Mouse (Mus musculus) forebrain, embryonic 15.5 days (tissue): ENCODE results near the gene Ccdc85b. TPM values are rescaled to one million over a fixed set of nuclear protein-coding genes. Genes with fewer than 3 reads are reported as not detected.
A peak's percentile ranks its signal among the peaks of the same experiment; 100 is the strongest.

Experiments used
- ATAC-seq: fragments of 200-750 bp; cut with Nextera tagmentation; replicated peaks from 2 replicates; pipeline ENCODE4 v1.8.0; 2017; ENCODE audit warnings: mild to moderate bottlenecking, moderate TSS enrichment, moderate library complexity
- H3K27ac ChIP-seq: fragments of 300-500 bp; sonication (generic); replicated peaks from 2 replicates; pipeline ENCODE4 v1.5.1; 2015; ENCODE audit warnings: mild to moderate bottlenecking, inconsistent platforms
- H3K27me3 ChIP-seq: fragments of 300-500 bp; sonication (generic); 2 replicates; pipeline ENCODE4 v1.6.1; 2015; ENCODE audit warnings: inconsistent platforms
- H3K36me3 ChIP-seq: fragments of 300-500 bp; sonication (generic); 2 replicates; pipeline ENCODE4 v1.6.1; 2015; ENCODE audit warnings: mild to moderate bottlenecking, inconsistent platforms
- H3K4me1 ChIP-seq: fragments of 300-500 bp; sonication (generic); 2 replicates; pipeline ENCODE4 v1.6.1; 2015; ENCODE audit warnings: inconsistent platforms
- H3K4me2 ChIP-seq: fragments of 300-500 bp; sonication (generic); replicated peaks from 2 replicates; pipeline ENCODE4 v1.6.1; 2015; ENCODE audit warnings: mild to moderate bottlenecking, inconsistent platforms
- H3K4me3 ChIP-seq: fragments of 300-500 bp; sonication (generic); 2 replicates; pipeline ENCODE4 v1.5.1; 2015; ENCODE audit warnings: mild to moderate bottlenecking, inconsistent platforms
- H3K9ac ChIP-seq: fragments of 300-500 bp; sonication (generic); replicated peaks from 2 replicates; pipeline ENCODE4 v1.6.1; 2015; ENCODE audit warnings: mild to moderate bottlenecking, inconsistent platforms
- H3K9me3 ChIP-seq: fragments of 300-500 bp; sonication (generic); 2 replicates; pipeline ENCODE4 v1.6.1; 2016; ENCODE audit warnings: inconsistent platforms
- WGBS: fragments of 180-500 bp; shearing (Covaris S2); methylation state at CpG from one replicate; pipeline ENCODE4 v1.1.7; 2015; ENCODE audit warnings: mixed read lengths; 5-methylcytosine and 5-hydroxymethylcytosine counted together
- polyA plus RNA-seq: library from polyadenylated mRNA; unstranded; fragments of >200 nt; fragmentation: Nextera tagmentation; extraction: Ambion mirVana; gene quantifications from 2 replicates; pipeline ENCODE4 v1.2.1, GENCODE M21; 2015

Ccdc85b gene
- polyA plus RNA-seq, 1 experiment from 2014 or later = 10.7 TPM

DNA sequence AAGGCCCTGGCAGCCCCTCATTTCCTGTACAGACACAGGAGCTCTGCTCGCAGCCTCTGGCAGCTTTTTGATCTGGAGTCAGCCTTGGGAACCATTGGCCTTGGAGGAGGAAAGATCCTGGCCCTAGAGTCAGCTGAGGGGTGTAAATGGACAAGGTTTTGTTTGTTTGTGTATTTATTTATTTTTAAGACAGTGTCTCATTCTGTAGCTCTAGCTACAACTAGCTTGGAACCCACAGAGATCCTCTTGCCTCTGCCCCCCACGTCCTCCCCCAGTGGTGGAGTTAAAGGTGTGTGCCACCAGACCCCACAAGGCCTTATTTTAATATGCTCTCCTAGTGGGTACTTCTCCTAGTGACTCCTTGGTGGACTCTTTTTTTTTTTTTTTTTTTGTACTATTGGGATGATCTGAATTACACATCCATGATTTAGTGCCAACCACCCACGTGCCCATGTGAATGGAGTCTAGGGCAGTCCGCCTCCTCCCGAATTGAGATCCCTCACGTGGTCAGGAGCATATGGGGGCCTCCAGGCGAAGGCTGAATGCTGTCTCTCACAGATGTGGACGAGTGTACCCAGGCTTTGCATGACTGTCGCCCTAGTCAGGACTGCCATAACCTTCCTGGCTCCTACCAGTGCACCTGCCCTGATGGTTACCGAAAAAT is 19.4 kb upstream of the Ccdc85b start:
- Histone ChIP-seq H3K27me3 (no peaks in the 10 kb centered on the region), H3K4me1 (peaks cover 26% of the 10 kb centered on the region), H3K27ac (no peak overlapping the region), H3K4me2 (no peak overlapping the region), H3K36me3 (peaks cover 4% of the 10 kb centered on the region; the same call in 1 of the 2 replicates), H3K9ac (no peak overlapping the region), H3K4me3 (no peak overlapping the region), H3K9me3 (no peaks in the 10 kb centered on the region)
- no peak for ATAC-seq
- 85% methylated on average over 10 of the region's 10 CpGs for WGBS

DNA sequence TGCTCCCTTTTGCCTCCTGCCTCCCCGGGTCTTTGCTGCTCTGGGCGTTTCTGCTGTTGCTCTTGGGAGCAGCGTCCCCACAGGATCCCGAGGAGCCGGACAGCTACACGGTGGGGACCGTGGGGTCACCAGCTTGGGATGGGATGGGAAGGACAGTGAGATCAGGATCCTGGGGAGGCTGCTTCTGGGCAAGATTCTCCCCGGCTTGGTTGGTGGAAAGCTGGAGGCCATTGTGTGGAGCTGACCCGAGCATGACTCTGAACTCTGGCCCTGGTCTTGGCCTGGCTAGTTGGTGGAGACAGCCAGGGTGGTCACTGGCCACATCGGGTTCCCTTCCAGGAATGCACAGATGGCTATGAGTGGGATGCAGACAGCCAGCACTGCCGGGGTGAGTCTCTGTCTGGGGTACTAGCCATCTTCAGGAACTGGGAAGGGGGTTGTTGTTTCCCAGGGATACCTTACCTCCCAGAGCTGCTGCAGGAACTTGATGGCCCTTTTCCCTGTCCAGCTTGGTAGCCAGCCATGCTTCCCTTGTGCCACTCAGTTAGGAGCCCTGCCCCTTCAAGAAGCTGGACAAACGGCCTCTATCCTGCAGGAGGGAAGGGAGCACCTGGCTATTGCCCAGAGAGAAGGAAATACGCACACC is 17.5 kb upstream of the Ccdc85b start:
- peak overlapping the region; percentile 67 for H3K9ac ChIP-seq
- H3K4me3 ChIP-seq = peak overlapping the region; percentile 63
- H3K36me3 ChIP-seq = no peaks in the 10 kb centered on the region
- H3K27me3 ChIP-seq = no peaks in the 10 kb centered on the region
- H3K4me2 ChIP-seq = peak overlapping the region; percentile 94
- H3K27ac ChIP-seq = peak overlapping the region; percentile 54
- ATAC-seq = peak; percentile 45
- 25% methylated on average over 13 of the region's 13 CpGs for WGBS
- peaks cover 26% of the 10 kb centered on the region for H3K4me1 ChIP-seq
- H3K9me3 ChIP-seq = no peaks in the 10 kb centered on the region

DNA sequence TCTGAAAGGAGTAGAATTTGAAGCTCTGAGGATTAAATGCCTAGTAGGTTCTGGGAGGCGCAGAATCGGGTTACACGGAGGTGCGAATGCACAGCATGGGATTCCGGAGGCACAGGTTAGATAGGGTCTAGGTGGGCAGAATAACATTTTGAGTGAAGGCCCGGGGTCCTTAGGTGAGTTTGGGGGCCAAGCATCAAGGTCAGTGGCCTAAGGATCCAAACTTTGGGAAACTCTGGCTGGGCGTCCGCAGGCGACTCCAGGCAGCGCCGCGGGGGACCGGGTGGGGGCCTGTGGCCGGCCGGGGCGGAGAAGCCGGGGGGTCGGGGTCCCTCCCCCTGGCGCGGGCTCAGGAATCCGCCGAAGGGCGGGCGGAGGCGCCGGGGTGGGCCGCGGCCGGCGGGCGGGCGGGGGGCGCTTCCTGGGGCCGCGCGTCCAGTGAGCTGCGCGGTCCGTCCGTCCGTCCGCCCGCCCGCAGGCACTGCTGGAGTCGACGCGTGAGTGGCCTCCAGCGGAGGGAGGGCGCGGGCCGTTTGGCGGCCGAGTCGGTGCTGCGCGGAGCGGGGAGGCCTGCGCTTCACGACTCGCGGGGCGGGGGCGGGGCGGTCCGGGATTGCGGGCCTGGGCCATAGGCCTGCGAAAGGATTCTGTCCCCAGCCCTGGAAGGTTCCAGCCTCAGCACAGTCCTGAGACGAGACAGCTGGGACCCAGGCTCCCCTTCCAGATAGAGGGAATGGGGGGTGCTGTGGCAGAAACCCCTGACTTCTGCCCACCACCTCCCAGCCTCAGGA is 16.8 kb upstream of the Ccdc85b start:
- peaks cover 26% of the 10 kb centered on the region for H3K4me1 ChIP-seq
- no peaks in the 10 kb centered on the region for H3K36me3 ChIP-seq
- peak overlapping the region; percentile 54 for H3K27ac ChIP-seq
- no peaks in the 10 kb centered on the region for H3K27me3 ChIP-seq
- H3K4me2 ChIP-seq = peak overlapping the region; percentile 94
- H3K9ac ChIP-seq = peak overlapping the region; percentile 67
- under 1% methylated on average over 67 of the region's 68 CpGs for WGBS
- H3K9me3 ChIP-seq = no peaks in the 10 kb centered on the region
- H3K4me3 ChIP-seq = peak overlapping the region; percentile 63
- ATAC-seq = peak; percentile 80

DNA sequence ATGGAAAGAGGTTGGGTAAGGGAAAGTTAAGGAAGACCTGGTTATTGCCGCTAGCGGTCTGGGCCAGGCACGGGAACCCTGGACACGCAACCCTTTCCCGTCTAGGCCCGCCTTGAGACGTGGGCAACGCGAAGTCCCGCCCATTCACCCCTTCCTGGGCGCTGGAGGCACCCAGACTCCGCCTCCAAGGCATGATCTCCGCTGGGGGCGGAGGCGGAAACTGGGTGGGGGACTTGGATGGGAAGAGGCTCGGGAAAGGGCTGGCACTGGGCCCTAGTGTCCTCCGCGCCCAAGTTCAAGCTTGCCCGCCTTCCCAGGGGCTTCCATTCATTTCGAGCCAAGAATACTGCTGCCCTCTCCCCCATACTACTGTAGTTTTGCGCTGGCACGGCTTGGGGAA is 16.0 kb upstream of the Ccdc85b start, which contains the start of gene Efemp2:
Gene Efemp2 (plus strand): TSS at position 235 of the 400 bp plus-strand sequence.
- Histone ChIP-seq H3K4me1 (peaks cover 26% of the 10 kb centered on the region), H3K9me3 (no peaks in the 10 kb centered on the region), H3K36me3 (no peaks in the 10 kb centered on the region), H3K4me2 (peak within 1 kb of the TSS; percentile 94), H3K9ac (peak within 1 kb of the TSS; percentile 67), H3K27me3 (no peaks in the 10 kb centered on the region), H3K4me3 (peak within 1 kb of the TSS; percentile 63), H3K27ac (peak within 1 kb of the TSS; percentile 54)
- 1% methylated on average over 22 of the region's 22 CpGs for WGBS
- ATAC-seq = peak; percentile 49; the same call in 1 of the 2 replicates

DNA sequence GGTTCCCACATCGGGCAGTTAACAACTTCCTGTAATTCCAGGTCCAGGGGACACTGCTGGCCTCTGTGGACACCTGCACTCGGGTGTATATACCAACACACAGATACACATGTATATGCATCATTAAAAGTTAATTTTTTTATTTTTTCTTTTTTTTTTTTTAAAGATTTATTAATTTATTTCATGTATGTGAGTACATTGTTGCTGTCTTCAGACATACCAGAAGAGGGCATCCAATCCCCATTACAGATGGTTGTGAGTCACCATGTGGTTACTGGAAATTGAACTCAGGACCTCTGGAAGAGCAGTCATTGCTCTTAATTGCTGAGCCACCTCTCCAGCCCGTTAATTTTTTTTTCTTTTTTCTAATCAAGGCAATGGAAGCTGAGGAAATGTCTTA is 15.2 kb upstream of the Ccdc85b start:
- WGBS = 82% methylated on average over 3 of the region's 3 CpGs
- no peak for ATAC-seq

DNA sequence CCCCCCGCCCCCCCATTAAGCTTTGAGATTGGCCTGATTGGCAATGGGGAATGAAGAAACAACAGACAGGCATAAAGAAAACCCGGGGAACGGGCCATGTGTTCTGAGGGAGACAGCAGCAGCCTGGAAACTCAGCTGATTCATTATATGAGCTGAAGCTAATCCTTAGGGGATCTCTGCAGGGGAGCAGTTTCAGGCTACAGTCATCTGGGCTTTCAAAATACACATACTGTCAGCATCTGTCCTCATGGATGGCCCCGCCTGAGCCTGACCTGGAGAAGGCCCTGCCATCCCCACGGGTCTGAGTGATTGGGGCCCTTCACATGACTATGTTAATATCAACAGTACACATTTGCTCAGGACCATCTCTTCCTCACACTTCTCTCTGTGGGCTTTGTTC is 14.2 kb upstream of the Ccdc85b start:
- H3K9me3 ChIP-seq = no peaks in the 10 kb centered on the region
- 40% methylated on average over 5 of the region's 5 CpGs for WGBS
- no peak overlapping the region for H3K9ac ChIP-seq

More for the DNA sequence above, 15.2 kb upstream of the Ccdc85b start:
- Histone ChIP-seq H3K4me2 (no peak overlapping the region), H3K27me3 (no peaks in the 10 kb centered on the region), H3K27ac (no peak overlapping the region), H3K4me3 (no peak overlapping the region), H3K9ac (no peak overlapping the region), H3K36me3 (peaks cover under 1% of the 10 kb centered on the region; the same call in 1 of the 2 replicates), H3K4me1 (peaks cover 26% of the 10 kb centered on the region), H3K9me3 (no peaks in the 10 kb centered on the region)

DNA sequence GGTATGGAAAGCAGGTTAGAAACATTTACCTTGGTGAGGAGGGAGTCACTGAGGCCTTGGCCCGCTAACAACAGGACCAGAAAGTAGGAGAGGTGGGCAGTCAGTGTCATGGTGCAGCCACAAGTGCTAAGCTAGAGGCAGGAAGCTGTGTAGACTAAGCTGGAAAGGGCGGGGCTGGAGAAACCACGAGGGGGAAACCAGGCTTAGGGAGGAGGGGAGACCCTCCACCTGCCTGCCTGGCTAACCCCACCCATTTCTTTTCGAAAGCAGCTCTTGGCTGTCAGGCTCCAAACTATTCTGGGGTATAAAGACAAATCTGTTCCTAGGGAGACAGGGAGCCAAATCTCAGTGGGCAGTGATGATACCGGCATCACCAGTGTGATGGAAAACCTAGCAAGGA is 10.7 kb upstream of the Ccdc85b start, which contains the start of gene Ctsw:
Gene Ctsw (minus strand): TSS at position 134 of the 400 bp plus-strand sequence.
- no peak within 1 kb of the TSS for H3K27ac ChIP-seq
- H3K9me3 ChIP-seq = no peaks in the 10 kb centered on the region
- H3K9ac ChIP-seq = no peak within 1 kb of the TSS
- no peak for ATAC-seq
- H3K36me3 ChIP-seq = peaks cover 40% of the 10 kb centered on the region
- 63% methylated on average over 5 of the region's 5 CpGs for WGBS
- no peak within 1 kb of the TSS for H3K4me2 ChIP-seq
- no peaks in the 10 kb centered on the region for H3K27me3 ChIP-seq
- H3K4me3 ChIP-seq = no peak within 1 kb of the TSS
- H3K4me1 ChIP-seq = peaks cover 15% of the 10 kb centered on the region

More for the DNA sequence above, 14.2 kb upstream of the Ccdc85b start:
- Histone ChIP-seq H3K4me3 (no peak overlapping the region), H3K4me2 (no peak overlapping the region), H3K27me3 (no peaks in the 10 kb centered on the region), H3K27ac (no peak overlapping the region), H3K36me3 (peaks cover 11% of the 10 kb centered on the region), H3K4me1 (peaks cover 26% of the 10 kb centered on the region)
- ATAC-seq = no peak

DNA sequence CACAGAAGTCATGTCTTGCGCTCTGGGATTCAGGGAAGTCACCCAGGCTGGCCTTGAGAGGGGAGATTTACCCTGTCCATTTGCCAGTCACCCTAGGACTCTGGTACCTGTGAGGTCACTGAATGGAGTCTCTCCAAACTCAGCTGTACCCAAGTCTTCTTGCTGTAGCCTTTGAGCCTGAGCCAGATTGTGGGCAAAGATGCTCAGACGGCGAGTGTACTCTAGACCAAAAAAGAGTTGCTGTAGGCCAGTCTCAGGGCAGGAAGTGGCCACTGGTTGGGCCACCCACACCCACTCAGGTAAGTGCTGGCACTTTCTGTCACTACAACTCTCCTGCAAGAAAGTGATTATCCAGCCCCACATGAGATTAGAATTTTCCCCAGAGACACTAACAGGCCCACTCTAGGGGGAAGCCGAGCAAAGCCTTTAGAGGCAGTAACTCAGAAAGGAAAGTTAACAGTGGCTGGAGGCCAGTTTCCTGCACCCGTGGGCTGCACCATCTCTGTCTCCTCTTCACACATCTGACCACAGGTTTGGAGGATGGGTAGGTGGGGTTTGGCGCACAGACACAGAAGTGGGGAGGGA is 9.3 kb upstream of the Ccdc85b start:
- Histone ChIP-seq H3K36me3 (peaks cover 51% of the 10 kb centered on the region), H3K4me1 (peaks cover 15% of the 10 kb centered on the region), H3K27me3 (no peaks in the 10 kb centered on the region), H3K27ac (no peak overlapping the region), H3K9ac (no peak overlapping the region), H3K4me3 (no peak overlapping the region), H3K4me2 (no peak overlapping the region), H3K9me3 (no peaks in the 10 kb centered on the region)
- no peak for ATAC-seq
- 89% methylated on average over 6 of the region's 6 CpGs for WGBS

DNA sequence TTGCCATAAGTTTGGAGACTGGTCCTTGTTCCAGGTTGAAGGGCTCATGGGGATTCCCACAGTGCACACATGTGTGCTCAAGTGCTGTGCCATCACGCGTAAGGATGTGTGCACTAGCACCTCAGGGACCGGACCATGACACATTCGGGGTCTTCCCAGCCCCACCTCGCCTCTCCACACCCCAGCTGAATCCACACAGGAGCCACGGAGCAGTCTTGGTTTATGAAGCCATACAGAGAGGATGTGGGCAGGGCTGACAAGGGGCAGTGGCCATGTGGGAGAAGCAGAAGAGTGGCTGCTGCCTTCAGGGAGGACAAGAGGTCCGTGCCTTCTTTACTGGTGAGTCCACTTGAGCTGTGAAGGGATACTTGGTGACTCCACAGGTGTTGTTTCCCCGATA is 7.3 kb upstream of the Ccdc85b start:
- Histone ChIP-seq H3K4me3 (no peak overlapping the region), H3K4me1 (peaks cover 28% of the 10 kb centered on the region), H3K4me2 (no peak overlapping the region), H3K9me3 (no peaks in the 10 kb centered on the region), H3K36me3 (peaks cover 51% of the 10 kb centered on the region), H3K27ac (no peak overlapping the region), H3K27me3 (no peaks in the 10 kb centered on the region), H3K9ac (no peak overlapping the region)
- 96% methylated on average over 8 of the region's 8 CpGs for WGBS
- no peak for ATAC-seq

DNA sequence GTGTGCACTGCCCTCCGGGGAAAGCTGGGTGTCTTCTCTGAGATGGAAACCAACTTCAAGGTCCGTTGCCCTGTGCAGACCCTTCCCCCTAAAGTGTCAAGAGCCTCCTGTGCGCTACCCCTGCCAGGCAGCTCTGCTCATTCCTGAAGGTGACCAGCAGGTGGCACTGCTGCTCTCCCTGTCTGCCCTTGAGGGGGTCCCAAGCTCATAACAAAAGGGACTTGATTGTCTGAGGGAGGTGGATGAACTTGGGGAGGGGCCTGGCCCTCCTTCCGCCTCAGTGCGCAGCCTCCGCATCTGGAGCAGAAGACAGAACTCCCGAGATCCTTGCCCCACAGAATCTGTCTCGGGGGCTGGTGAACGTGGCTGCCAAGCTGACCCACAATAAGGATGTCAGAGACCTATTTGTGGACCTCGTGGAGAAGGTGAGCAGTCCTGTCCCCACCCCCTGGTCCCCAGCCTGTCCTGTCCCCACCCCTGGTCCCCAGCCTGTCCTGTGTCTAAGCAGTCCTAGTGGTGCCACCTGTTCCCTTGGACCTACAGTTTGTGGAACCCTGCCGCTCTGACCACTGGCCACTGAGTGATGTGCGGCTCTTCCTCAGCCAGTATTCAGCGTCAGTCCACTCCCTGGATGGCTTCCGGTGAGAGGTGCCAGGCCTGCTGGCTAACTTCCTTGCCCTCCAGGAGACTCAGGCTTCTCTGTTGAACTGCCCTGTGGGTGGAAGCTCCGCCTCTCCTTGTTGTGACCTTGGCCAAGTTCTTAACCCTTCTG is 6.3 kb upstream of the Ccdc85b start:
- ATAC-seq = peak; percentile 42; the same call in 1 of the 2 replicates
- 34% methylated on average over 15 of the region's 15 CpGs for WGBS
- Histone ChIP-seq H3K9me3 (no peaks in the 10 kb centered on the region), H3K36me3 (peaks cover 51% of the 10 kb centered on the region), H3K9ac (peak overlapping the region; percentile 45), H3K4me3 (peak overlapping the region; percentile 26), H3K4me2 (peak overlapping the region; percentile 43), H3K27me3 (0 out of 2 replicates have a peak, but pooled peaks cover 3% of the 10 kb centered on the region), H3K27ac (peak overlapping the region; percentile 60), H3K4me1 (peaks cover 31% of the 10 kb centered on the region)

DNA sequence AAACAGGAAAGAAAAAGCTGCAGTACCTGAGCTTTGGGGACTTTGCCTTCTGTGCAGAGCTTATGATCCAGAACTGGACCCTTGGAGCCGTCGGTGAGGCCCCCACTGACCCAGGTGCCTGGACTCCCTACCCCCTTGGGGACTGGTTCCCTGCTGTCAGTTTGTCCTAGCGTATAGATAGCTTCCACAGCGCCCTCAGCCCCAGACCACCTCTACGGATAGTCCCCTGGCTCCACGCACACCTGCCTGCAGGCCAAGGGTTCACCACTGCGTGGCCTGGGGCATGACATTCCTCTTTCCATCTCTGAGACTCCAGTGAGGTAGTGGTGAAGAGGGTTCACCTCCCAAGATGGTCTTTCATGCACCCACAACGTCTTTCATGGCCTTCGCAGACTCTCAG is 5.5 kb upstream of the Ccdc85b start:
- peaks cover 35% of the 10 kb centered on the region for H3K4me1 ChIP-seq
- no peak overlapping the region for H3K9ac ChIP-seq
- 0 out of 2 replicates have a peak, but pooled peaks cover 7% of the 10 kb centered on the region for H3K27me3 ChIP-seq
- no peak overlapping the region for H3K4me2 ChIP-seq
- no peak overlapping the region for H3K4me3 ChIP-seq
- WGBS = 91% methylated on average over 9 of the region's 9 CpGs
- H3K36me3 ChIP-seq = peaks cover 51% of the 10 kb centered on the region
- ATAC-seq = no peak
- H3K27ac ChIP-seq = no peak overlapping the region
- H3K9me3 ChIP-seq = no peaks in the 10 kb centered on the region
